Mouse (Mus musculus) frontal cortex, postnatal 14 days (tissue): Measurements from ENCODE around the gene Slc35e3.

ENCODE experiments used
- DNase-seq, 2 experiments: peaks; one replicate each; pipeline ENCODE4 v3.0.0; 2022; ENCODE audit warnings: low spot score in 2 of 2

The Slc35e3 gene

DNA sequence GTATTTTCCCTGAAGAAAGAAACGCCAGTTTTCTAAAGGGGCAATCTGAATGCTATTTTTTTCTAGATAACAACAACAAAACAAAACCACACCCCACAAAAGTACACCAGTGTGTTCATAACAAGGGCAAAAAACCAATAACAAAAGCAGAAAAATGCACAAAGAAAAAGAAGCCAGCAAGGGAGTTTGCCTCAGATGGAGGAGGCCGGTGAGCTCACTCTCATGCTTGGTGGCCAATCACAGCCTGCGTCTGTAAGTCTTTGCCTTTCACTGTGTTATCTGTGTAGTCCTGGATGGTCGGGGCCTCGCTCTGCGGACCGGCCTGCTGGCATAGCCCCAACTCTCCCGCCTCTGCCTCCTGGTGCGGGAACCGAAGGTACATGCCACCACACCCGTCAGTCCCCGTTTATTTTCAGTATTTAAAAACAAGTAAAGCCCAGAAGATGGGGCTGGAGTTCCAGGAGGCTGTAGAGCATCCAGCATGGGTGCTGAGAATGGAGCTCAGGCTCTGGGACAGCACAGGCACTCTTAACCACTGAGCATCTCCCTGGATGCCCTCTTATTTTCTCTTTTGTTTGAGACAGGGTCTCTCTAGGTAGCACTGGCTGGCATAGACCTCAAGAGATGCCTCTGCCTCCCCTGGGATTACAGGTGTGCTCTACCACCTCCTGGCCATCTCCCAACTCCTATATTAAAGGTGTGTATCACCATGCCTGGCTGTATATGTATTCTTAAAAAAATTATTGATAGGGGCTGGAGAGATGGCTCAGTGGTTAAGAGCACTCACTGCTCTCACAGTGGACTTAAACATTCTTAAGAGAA, 30.3 kb upstream of the Slc35e3 start:
- DNase-seq, result no peak

DNA sequence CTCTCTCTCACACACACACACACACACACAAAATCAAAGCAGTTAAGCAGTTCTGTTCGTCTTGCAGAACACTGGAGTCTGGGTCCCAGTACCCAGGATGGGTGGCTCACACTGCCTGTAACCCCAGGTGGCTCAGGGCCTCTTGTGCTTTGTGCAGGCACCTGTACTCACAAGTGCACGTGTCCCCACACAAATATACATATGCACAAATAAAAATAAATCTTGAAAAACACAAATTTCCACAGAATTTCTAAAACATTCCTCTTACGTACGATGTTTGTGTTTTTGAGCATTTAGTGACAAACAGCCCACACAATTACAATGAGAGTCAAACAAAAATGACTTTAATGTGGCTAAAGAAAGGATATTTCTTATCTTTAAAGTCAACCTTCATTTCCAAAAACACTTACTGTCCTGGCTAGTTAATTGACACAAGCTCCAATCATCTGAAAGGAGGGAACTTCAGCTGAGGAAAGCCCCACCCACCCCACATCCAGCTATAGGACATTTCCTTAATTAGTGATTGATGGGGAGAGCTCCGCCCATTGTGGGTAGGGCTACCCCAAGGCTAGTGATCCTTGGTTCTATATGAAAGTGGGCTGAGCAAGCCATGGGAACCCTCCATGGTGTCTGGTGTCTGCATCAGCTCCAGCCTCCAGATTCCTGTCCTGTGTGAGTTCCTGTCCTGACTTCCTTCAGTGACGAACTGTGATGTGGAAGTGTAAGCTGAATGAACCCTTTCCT, 29.4 kb upstream of the Slc35e3 start:
- no peak for DNase-seq

DNA sequence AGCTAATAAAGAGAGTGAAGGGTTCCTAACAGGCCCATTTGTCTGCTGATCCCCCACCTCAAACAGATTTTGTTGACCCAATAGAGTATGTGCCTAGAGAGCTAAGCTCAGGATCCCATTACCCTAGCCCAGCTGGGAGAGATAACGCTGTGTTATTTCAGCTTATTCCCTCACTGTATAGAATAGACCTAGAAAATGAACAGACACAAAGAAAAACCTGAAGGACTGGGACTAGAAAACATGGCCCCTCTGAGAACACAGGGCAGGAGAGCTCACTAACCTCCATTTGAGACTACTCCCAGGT, 28.6 kb upstream of the Slc35e3 start:
- DNase-seq, result no peak

DNA sequence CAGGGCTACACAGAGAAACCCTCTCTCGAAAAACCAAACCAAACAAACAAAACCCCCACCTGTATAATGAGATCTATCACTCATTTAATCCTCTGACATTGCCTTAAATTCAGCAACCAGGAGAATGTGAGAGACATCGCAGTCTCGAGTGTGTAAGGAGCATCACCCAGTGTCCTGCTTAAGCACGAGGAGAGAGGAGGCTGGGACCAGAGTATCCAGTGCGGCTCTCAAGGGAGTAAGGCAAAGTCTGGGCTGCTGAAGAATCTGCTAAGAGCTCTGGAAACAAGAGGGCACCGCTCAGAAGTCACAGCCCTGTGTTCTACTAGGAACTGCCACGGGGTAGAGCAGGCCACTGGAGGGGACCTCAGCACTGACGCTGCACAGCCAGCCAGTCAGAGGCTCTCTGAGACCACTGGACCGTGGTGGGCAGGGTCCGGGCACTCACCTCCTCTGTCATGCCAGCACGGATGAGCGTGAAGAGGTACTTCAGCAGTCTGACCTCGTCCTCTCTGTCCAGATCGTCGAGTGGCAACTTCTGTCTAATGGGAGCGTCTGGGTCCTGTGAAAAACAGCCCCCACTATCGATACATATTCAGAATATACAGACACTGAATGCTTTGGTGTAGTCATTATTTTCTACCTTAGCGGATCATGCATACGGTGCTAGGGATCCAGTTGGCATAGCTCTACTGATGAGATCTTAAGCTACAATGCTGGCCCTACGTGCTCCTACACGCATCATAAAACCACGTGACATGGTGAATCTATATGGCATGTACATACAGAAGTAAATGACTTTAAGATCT, 28.0 kb upstream of the Slc35e3 start:
- DNase-seq, result no peak

DNA sequence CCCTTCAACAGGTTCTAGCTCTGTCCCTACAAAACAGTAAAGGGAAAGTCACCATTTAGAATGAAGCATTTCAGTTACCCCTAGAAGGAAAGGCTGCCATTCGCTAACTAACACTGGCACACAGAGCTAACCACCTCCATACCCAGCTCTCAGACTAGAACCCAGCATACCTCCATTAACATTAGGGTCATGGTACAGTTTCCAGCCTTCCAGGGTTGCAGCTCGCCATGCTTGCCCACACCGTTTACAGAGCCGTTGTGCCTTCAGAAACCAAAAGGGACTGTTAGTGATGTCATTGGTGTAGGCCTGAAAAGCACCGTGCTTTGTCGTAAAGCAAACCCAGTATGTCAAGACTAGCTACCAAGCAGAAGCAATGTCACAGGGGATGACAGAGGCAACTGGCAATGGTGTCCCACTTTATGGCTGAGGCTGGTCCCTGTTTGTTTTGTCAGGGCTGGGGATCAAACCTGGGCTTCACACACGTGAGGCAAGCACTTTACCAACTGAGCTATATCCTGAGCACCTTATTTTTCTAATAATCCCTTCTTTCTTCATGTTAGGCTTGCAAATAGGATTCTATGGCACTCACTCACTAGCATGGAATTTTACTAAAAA, 27.0 kb upstream of the Slc35e3 start:
- no peak for DNase-seq

DNA sequence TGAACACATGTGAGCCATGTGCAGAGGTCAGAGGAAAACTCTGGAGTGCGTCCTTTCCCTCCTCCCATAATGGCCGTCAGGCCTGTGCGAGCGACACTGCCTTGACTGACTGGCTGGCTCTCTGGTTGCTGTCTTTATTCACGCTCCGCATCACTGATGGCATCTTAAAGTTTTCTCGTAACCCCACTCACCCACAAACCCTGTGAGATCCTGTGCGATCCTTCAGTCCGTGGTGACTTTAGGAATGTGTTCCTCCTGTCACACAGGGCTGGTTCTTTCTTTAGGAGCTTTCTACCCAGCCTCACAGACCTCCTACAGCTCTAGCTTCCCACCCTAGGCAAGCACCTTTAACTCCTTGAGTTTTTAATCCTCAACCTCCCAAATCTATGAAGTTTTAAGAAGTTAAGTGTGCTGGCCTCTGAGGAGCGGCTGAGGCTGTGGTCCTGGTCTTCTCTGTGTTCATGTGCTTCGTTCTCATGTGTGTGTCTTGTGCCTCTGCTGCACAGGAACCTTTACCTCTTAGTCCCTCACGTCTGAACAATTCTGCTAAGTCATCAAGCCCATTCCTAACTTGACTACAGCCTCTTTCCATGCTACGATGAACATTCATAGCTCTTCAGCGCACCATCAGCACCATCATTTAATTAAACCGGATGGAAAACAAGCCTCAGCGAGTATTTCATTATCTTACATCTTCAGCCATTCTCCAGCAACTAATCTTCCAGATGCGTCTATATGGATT, 26.4 kb upstream of the Slc35e3 start:
- no peak for DNase-seq

DNA sequence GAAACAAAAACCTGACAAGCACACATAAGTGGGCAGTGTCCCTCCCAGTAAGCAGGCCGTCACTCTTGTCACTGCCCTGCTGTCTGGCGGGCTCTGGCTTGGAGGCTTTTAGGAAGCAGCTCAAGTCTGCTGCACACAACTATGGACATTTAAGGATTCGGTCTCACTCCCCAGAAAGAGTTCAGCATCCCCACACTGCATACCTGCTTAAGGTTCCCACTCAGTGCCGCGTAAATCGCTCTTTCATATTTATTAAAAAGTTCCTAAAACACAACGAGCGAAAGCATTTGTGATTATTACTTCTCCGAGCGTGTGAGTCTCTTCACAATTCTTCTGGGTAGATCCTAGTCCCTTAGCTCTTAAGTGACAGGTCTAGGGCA, 25.0 kb upstream of the Slc35e3 start:
- no peak for DNase-seq

DNA sequence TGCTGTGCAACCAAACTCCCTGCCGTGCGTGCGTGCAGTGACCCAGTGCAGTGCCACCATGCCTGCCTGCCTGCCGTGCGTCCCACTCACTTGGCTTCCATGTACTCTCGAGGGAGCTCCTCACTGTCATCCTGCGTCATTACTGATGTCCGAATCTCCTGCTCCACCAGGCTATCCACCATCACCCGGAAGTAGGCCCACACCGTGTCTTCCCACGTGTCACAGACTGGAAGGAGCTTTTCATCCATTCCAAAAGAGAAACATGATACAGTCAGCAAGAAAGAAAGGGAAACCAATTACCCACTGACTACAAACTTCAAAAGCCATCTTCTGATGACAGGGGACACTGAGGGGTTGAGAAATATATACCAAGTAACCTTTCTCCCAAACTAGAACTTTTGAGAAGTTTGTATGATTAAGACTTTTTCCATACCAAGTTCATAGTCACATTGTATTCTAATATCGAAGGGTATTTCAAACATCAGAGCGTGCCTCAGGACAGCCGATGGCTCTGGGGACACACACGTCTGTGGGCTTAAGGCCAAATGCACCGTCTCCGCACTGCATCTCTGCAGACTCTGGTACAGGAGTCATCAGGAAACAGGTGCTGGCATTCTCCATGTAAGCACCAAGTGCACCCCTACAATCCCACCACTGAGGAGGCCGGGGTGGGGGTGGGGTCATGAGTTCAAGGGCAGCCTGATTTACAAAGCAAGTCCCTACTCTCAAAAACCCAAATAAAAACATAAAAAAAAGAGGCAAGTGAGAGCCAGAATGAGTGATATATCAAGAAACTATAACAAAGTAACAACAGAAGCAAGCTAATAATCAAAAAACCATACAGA, 24.3 kb upstream of the Slc35e3 start:
- no peak for DNase-seq

DNA sequence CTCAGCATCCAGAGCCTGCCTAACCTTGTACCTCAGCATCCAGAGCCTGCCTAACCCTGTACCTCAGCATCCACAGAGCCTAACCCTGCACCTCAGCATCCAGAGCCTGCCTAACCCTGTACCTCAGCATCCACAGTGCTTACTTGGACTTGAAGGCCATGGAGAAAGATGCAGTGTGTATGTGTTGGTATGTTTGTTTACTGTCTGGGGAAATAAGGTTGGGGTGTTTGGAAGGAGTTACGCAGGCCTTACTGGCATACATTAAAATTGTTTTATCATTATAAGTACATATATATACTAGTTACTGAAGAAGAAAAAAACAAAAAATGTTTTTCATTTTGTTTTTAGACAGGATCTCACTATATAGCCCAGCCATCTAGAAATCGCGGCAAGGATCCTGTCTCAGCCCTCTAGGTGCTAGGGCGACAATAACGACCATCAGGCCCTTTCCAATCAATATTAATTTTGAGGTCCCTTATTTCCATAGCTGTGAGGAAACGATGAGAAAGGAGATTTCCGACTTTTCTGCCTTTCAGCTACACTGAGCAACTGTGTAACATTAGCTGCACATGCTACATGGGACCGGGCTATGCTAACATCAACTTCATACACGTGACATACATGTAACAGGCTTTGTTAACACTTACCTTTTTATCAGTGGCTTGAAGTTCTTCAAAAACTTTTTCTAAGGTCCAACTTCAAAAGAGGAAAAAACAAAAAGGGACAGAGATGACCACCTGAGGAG, 23.5 kb upstream of the Slc35e3 start:
- no peak for DNase-seq

DNA sequence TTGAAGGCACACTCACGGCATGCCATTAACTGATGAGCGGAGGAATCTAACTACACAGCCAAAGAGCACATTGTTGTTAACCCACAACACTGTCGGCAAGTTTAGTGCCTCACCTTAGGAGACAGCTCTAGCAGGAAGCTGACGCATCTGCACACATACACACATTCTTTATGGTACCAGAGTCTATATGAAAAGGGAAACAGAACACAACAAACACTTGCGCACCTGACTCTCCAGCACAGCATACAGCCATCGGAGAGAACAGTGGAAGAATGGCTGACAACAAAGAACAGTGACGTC, 21.9 kb upstream of the Slc35e3 start:
- DNase-seq, result no peak

DNA sequence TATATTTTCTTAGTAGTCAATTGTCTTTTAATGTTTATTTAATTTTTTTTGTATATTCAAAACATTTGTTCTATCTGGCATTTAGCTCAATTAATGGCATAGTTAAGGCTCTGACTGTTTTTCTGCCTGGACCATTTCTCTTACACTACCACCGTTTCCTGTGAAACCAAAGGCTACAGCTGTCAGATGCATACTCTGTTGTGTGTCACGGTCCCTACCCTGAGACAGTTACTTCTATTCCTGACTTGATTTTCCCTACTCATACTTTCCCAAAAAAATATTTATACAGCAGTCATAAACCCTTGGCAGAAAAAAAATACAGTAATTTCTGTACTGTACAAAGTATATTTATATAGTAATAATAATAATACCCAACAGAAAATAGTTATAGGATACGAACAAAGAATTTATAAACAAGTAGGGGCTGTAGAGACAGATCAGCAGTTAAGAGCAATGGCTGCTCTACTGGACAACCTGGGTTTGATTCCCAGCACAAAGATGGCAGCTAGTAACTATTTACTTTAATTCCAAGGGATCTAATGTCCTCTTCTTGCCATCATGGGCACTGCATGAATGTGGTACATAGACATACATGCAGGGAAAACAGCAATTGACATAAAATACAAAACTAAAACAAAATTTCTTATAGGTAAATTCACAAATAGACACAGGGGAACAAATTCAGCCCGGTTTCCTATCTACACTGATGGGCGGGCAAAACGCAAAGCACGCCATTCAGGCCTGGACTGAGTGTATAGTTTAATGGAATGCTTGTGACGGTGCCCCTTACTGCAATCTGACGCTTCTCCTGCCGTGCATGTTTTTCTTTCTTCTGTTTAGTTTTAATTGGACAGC, 21.3 kb upstream of the Slc35e3 start:
- no peak for DNase-seq

DNA sequence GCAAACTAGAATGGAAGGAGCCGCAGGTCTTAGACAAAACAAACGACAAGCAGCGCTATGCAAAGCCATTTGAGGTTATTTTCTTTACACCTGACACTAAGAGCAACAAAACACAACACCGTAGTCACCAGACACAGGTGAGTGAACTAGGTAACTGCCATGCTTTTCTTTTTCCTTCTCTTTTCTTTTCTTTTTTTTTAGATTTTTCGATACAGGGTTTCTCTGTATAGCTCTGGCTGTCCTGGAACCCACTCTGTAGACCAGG, 20.7 kb upstream of the Slc35e3 start:
- DNase-seq, result no peak

DNA sequence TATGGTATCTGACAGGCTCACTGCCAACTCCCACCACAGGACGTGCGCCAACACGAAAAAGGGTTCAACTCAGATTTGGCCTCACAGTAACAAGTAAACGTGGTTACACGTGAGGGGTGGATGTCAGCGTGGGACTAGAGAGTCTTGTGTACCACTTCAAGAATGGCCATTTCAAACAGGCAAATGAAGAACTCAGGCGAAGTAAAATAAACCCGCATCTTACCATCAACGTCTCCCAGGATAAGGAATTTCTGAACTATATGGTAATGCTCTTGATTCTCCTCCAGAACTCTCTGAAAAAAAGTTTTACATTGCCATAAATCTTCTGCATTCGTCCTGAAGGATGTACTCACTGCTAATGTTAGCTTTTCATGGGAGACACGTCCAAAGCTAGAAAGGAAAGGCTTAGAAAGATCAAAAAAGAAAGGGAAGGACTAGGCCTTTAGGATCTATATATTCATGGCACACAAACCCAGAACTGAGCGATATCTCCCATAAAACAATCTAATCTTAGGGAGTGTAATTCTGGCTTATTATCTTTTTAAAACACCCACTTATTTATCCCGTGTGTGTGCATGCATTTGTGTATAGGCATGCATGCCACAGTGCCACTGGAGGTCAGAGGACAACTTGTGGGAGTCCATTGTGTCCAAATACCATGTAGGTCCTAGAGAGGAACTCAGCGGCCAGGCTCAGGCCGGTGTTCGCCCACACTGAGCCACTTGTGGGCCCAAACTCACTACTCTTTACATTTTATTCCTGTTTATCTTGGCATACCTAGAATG, 20.1 kb upstream of the Slc35e3 start:
- DNase-seq, result no peak

DNA sequence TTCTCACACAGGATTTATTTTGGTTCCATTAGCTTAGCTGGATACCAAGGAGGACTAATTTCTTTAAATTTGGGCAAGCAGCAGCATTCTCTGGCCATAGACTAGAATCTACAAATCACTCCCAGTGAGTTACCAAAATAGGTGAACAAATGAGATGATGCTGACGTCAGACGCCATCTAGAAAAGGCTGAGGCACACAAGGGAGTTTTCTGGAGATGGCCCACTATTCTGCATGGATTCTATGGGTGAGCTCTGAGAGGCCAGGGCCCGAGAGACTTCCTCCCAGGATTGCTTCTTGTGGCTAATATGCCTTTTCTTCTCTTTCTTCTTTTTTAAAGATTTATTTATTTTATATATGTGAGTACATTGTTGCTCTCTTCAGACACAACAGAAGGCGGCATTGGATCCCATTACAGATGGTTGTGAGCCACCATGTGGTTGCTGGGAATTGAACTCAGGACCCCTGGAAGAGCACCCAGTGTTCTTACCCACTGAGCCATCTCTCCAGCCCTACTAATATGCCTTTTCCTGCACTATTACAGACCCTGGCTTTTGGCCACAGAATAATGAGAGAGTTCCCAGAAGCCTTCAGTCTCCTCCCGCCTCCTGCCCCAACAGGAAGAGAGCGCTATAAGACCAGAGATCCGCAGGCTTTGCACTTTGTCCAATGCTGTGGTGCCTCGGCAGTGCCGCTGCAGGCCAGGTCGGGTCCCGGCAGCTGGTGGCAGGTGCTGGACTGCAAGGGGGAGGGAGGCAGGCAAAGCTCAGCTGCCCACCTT, 19.1 kb upstream of the Slc35e3 start:
- DNase-seq, result no peak

DNA sequence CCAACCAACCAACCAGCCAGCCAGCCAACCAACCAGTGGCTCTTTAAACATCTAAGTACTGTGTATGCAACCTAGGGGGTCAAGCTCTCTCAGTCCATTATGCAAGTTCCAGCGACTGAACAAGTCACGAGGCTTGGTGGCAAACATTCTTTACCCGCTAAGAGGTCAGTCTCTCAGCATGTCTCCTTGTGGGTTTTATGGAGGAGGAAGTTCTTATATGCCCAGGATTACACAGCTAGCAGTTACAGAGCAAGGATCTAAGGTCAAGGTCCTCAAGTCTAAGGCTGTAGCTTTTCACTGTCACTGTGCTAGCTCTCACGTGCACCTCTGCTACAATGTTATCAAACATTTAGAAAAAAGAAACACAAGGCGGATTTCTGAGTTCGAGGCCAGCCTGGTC, 18.4 kb upstream of the Slc35e3 start:
- DNase-seq, result no peak

DNA sequence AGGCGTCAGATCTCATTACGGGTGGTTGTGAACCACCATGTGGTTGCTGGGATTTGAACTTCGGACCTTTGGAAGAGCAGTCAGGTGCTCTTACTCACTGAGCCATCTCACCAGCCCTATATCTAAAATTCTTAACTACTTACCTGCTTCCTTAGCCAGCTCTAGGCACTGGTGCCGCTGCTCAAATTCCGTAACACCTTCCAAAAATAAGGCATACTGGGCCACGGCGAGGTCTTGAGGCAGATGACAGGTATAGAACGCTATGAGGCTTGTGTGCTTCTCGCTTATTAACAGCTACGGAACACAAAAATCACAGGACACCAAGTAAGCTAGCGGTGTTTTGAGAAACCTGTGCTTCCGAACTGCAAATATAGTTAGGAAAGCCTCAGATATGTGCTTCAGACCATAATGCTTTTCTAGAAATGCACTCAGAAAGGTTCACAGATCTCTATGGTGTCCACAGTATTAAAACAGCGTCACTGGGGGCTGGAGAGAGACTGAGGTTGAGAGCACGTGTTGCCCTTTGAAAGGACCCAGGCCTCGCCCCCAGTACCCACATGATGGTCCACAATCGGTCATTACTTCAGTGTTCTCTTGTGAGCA, 17.5 kb upstream of the Slc35e3 start:
- no peak for DNase-seq

DNA sequence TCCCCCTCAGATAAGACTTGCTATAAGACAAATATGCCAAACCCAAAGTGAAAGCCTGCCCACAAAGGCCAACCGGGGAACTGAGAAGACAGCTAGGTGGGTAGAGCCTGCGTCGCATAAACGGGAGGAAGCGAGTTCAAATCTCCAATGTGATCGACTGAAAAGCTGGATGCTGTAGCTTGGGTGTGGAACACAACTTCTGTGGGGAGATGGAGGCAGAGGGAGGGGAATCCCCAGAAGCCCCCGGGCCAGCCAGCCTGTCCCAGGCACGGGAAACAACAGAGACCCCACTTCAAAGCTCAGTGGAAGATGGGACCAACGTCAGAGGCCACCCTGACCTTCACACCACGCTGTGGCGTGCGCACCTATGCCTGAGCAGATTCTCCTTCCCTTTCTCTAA, 16.8 kb upstream of the Slc35e3 start:
- DNase-seq, result no peak
